Mouse (Mus musculus): ENCODE measurements at regions not wholly inside any gene's neighbourhood (a gene's known extent, or its start where the extent isn't known, plus 50 kb on each side); places are given as distances from the start of the nearest gene placed in this dataset.

DNA sequence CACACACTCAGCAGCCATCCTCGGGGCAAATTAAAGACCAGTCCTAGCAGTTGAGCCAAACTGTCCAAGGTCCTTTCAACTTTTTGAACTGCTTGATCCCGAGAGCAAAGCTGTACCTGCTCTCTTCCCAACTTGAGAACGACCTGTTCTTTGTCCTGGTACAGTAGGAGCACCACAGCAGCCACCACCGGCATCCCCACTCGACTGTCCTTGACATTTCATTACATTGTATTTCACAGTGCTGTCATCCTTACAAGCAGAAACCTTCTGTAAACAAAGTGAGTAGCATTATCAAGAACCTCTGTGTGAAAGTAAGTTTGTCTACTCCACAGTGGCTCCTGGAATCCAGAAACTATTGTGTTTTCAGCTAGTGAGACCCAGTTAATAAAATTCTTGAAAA lies 240.2 kb upstream of the Zfp462 start:
- DNase-seq (ENCODE audit: low read depth, low spot score), result no peak

DNA sequence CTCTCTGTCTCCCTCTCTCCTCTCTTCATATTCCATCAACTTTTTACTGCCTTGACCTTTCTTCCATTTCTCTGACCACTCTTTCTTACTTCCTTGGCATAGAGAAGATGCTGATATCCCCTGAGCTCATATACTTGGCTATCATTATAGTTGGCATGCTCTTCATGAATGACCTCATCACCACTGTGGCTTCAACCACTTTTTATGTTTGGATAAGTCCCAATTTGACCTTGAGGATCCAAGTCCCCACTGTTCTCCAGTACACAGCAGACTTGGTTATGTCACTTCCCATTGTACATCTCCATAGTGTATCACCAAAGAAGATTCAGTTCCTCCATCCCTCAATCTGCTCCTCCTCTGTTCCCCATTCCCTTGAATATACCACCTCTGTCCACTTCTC lies 235.1 kb upstream of the Zfp462 start:
- DNase-seq (ENCODE audit: low read depth, low spot score), result no peak

DNA sequence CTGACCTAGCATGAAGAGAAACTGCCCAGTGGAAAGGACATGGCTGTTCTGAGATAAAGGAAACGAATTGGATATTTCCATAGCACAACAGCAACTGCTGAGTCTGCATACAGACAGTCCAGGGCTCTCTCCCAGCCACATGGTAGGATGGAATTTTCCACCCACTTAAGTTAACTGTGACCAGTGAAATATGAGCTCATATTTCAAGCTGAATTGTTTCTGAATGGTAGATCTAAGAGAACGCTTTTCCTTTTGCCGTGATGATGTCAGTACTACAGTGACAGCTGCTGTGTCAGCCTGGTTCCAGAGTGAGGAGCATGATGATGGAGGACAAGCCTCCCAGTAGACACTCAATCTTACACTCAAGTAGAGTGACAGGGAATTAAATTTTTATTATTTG lies 231.9 kb upstream of the Zfp462 start:
- DNase-seq (ENCODE audit: low read depth, low spot score), result no peak

DNA sequence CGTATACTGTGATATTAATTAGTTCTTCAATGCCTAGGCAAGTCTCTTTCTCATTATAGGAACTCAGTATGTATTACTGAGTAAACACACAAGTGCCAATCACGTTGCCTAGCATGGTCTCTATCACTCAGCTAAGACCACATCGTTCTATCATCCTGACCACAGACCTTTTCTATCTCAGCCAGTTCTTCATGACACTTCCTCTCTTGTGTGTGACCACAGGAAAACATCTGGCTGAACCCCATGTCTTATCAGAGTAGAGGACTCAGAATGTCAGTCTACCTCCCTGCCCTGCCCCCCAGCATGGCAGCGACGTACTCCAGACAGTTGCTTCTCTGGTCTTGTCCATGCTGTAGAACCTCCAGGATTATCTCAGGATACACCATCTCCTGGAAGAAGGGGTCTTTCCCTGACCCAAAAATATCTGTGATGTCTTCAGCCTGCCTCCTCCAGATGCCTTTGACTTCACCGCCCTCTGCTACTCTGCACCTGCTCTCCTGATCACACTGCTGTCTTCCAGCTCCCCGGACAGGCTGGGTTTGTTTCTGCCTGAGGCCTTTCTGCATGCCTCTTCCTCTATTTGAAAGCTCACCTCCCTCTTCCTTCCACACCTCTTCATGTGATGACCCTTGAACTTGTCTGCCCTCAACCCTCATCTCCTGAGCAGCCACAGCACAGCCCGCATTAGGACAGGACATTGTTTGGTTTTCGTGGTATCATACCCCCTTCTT lies 230.1 kb upstream of the Zfp462 start:
- DNase-seq (ENCODE audit: low read depth, low spot score), result no peak

DNA sequence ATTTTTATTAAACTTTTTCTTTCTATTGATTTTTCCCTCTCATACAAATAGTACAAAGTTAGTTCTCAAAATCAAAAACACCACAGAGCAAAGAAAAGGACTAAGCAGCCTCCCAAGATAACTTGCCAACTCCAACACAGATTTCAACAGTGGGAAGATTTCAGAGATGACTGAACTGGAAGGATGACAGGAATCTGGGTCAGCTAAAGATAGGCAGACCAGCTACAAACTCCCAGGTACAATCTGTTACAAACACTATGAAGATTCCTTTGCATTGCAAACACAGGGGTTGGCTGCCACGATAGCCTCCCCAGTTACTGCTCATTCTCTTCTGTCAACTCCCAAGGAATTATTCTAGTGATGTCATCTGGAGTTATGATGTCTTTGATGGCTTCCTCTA lies 226.8 kb upstream of the Zfp462 start:
- no peak for DNase-seq (ENCODE audit: low read depth, low spot score)

DNA sequence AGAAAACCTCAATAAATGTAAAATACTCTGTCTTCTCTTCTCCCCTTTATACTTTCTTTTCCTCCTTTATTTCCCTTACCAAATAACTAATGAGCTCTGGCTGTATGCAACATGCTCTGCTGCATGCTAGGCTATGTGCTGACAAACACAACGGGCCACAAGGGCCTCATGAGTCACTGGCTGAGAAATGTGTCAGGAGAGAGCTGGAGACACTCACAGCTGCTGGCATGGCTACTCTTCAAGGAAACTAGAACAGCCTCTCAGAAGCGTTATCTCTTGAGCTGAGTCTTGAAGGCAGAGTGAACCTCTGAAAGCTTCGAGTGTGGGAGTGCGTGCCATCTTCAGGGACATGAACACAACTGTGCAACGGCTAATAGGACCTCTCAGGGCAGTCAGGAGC lies 205.8 kb upstream of the Zfp462 start:
- no peak for DNase-seq (ENCODE audit: low read depth, low spot score)

DNA sequence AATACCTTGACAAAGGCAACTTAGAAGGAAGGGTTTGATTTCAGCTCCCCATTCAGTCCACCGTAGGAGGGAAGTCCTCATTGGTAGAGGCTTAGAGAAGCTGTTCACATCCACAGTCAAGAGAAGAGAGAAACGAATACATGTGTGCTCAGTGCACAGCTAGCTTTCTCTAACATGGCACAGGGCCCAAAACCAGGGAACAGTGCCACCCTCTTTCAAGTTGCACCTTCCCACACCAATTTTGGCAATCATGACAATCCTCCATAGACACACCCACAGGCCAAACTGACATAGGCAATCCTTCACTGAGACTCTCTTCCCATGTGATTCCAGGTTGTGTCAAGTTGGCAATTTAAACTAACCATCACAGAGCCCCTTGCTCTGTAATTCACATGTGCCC lies 193.4 kb upstream of the Zfp462 start:
- no peak for DNase-seq (ENCODE audit: low read depth, low spot score)

DNA sequence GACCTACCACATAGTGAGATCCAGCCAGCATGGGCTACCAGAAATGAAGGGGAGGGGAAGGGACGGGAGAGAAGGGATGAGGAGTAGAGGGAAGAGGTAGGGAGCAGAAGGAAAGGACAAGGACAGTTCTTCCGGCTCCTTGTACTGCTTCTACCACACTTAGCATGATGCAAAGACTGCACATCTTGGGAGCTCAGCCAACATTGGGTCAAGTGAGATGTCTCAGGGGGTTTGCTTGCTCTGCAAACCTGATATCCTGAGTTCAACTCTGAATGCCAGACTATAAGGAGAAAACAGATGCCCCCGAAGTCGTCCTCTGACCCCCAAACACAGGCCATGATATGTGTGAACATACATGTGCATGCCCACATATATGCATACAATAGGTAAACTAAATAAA lies 188.4 kb upstream of the Zfp462 start:
- no peak for DNase-seq (ENCODE audit: low read depth, low spot score)

DNA sequence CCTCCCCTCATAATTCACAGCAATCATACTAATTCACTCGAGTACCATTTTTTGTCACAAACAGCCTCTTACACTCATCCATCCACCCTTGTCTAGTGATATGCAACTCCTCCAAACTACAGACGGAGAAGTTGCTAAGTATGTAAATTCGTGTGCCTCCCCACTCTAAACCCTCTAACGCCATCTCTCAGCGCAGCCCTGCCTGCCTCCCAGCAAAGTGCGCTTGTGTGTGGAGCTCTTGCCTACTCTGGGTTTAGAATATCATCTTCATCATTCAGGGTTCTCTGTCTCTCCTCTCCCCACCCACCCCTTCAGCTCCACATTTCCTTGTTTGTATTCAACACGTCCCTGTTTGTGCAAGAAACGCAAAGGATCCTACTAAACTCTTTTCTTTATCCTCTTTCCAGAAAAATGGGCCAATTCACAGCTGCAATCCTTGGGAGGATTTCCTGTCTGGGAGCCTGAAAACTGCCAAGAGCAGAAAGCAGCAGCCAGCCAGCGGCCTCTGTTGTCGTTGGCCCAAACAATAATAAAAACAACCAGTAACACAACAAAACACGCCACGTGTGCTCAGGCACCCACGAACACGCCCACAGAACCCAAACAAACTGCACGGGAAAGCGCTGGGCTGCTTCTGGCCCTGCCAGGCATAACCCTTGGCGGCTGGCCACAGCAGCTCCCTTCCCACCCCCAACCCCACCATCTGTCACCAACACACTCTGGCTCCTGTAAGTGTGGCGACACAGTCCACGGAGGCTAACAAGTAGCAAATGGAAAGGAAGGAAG lies 186.9 kb upstream of the Zfp462 start:
- DNase-seq (ENCODE audit: low read depth, low spot score), result no peak

DNA sequence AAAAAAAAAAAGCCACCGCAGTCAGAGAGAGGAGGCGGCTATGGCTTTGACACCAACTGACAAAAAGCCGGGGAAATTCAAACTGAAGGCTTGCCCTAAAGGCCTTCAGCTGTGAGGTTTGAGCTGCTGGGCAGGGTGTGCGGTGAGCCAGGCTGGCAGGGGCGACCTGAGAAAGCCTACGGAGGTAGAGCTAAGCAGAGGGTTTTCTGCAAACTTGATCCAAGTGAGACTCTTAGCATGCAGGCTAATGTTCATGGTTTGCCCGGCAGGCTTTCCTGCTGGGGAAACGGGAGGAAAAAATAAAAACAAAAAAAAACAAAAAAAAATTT lies 186.4 kb upstream of the Zfp462 start:
- DNase-seq (ENCODE audit: low read depth, low spot score), result no peak

DNA sequence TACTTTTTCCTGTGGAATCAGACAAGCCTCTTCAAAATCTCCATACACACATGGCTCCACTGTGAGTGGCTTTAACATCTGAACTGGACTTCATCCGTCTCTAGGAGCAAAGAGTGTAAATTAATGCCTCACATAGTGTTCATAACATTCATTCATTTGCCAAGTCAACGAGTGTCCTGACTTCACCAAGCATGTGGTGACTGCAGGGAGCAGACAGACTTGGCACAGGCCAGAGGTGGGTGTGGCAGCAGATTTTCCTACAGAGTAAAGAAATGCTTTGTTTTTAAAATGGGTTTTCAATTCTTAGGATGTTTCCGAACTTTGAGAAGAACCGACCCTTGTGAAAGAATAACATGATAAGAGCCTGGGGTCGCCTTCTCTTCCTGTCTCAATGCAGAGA lies 183.6 kb upstream of the Zfp462 start:
- DNase-seq (ENCODE audit: low read depth, low spot score), result no peak

DNA sequence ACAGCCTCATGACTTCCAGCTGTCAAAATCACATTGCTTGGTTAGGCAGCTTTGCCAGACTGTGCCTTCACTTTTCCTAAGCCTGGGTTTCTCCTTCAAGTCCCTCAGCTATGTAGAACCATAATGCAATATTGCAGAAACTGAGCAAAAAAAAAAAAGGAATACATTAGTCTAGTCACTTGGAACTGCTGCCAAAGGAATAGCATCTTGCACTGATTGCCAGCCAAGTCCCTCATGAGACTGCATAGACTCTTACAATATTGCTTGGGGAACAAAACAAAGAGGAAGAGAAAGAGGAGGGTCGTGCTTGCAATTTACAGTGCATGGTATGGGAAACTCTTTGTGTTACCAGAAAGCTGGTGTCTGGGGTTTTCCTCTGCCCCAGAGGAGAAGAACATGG lies 179.8 kb upstream of the Zfp462 start:
- no peak for DNase-seq (ENCODE audit: low read depth, low spot score)

DNA sequence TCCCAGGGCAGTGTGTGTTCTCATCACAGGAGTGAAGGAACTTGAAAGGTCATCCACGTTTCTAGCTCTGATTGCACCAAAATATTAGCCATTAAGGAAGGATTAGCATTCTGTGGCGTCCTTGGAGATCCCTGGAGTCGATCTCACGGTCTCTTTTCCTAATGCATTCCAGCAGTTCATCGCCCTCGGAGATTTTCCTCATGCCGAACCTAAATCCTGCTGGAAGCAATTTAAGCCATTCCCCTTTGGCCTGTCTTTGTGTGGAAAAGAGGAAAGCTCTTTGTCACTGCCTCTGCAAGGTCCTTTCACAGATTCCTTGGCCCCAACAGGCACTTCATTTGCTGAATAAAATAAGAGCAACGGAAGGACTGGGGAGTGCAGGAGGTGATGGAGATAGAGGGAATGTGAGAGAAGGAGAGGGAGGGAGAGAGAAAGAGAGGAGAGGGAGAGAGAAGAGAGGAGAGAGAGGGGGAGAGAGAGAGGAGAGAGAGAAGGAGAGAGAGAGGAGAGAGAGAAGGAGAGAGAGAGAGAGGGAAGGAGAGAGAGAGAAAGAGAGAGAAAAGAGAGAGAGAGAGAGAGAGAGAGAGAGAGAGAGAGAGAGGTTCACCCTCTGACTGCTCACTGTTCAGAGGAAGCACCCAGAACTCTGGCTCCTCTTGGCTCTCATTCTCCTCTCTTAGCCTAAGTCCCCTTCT lies 177.2 kb upstream of the Zfp462 start:
- DNase-seq (ENCODE audit: low read depth, low spot score), result no peak

DNA sequence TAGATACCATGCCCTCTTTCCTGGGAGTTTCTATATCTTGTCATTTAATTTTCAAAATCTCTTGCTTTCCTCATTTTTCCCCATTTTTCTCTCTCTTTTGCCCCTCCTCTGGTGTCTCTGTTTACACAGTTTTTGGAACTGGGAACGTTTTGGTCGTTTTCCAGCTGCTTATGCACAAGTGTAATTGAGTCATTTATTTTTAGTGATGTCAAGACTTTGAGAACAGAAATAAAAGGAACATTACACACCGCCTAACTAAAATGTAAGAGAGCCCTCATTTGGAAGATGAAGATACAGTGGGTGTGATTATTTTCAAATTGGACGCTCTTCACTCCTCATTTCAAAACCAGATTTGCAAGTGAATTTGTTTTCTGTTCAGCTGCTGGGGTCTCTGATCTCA lies 176.0 kb upstream of the Zfp462 start:
- no peak for DNase-seq (ENCODE audit: low read depth, low spot score)

DNA sequence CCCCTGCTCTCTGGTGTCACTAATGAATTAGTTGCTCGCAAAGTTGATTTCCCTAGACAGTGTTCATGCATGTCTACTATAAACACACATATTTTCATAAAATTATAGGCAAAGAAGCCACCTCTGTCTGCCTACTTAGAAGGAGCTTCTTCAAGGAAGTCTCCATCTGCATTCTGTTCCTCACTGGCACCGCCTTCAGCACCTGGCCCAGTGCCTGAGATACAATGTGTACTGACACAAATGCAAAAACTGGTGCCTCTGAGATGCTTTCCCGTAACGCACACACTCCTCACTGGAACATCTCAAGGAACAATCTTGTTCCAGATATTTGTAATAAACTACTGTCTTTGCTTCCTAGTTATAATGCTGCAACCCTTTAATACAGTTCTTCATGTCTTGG lies 170.8 kb upstream of the Zfp462 start:
- no peak for DNase-seq (ENCODE audit: low read depth, low spot score)

DNA sequence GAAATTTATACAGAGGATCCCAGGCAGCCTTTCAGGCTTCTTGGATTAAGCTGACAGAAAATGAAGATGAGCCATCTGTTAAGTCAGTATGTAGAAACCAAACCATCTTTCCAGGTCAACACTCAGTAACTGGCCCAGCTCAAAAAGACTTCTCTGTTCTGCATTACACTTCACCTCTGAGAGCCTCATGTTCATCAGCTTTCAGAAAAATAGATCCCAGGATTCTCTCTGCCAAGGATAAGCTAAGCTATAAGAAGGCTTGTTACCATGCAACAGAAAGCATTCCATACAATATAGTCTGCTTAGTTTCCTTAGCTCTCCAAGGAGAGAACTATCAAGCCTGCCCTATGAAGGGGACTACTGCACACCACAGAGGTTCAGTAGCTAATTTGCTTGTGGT lies 170.1 kb upstream of the Zfp462 start:
- DNase-seq (ENCODE audit: low read depth, low spot score), result no peak

DNA sequence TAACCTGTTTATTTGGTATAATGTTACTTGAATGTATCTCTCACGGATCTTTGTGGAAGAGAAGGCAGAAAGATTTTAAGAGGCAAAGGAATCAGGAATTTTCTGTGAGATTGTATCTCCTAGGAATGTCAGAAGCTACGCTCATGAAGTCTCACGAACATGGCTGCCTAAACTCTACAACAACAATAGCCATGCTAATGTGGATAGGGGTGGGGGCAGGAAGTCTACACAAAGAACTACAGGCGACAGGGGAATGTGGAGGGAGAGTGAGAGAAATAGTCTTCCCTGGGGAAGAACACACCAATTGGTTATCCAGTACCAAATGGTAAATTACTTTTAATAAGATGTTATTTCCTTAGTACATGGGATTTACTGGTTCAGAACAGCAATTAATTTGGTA lies 164.3 kb upstream of the Zfp462 start:
- no peak for DNase-seq (ENCODE audit: low read depth, low spot score)

DNA sequence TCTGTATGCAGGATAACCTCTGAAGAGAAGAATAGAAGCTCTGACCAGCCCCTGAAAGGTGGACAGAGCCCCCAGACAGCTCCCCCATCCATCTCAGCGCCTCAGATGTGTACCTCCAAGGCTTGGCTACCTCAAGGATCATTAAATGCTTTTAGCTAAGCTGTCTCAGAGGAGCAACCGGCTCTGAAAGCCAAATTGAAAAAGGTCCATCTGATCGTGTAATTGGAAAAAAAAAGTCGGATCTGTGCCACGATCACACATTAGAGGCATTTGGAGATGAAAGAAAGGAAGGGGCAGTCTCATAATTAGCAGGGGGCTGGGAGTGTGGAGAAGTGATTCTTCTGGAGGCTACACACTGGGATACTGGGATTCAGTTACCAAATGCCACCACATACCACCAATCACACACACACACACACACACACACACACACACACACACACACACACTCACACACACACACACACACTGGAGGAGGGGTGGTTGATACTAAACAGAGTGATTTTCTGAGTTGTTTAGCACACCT lies 153.6 kb upstream of the Zfp462 start:
- no peak for DNase-seq (ENCODE audit: low read depth, low spot score)

DNA sequence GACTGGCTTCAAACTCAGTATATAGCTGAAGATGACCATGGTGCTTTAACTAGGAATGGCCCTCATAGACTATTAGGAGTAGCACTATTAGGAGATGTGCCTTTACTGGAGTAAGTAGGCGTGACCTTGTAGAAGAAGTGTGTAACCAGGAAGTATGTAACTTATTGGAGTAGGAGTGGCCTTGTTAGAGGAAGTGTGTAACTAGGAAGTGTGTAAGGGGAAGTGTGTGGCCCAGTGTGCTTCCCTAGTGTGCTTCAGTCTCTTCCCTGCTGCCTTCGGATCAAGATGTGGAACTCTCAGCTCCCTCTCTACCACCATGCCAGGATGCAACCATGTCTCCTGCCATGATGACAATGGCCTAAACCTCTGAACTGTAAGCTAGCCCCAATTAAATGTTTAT lies 151.0 kb upstream of the Zfp462 start:
- DNase-seq (ENCODE audit: low read depth, low spot score), result no peak

DNA sequence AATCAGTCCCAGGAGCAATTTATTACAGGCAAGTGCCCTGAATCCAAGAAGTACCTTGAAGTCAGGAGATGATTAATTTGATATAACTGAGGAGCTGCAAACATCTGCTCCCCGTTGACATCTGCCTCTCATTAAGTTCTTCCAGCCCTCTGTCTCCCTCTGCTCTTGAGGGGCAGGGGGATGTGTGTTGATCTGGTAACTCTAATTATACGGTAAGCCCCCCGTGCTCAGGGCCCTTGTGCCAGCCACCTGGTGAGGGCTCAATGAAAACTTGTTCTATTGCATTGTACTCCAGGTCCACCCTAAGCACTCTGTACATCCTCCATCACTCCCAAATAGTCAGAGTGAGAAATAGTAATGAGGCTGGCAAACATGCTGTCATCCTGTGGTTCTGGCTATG lies 149.6 kb upstream of the Zfp462 start:
- DNase-seq (ENCODE audit: low read depth, low spot score), result no peak

DNA sequence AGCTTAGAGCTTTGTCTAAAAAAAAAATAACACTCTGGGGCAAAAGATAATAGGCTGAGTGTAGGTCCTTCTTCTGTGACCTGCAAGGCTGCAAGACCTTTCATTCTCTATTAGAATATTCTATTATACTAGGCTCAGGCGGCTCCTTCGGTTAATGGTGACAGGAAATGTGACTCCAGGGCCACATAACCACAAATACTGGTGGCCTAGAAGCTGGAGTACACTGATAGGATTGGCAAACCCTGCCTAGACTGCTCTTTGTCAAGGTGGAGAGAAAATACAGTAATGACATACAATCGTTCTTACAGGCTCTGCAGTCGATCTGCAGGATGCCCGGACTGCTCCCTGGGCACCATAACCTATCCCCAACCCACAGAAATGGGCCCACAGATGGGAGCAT lies 146.3 kb upstream of the Zfp462 start:
- no peak for DNase-seq (ENCODE audit: low read depth, low spot score)

DNA sequence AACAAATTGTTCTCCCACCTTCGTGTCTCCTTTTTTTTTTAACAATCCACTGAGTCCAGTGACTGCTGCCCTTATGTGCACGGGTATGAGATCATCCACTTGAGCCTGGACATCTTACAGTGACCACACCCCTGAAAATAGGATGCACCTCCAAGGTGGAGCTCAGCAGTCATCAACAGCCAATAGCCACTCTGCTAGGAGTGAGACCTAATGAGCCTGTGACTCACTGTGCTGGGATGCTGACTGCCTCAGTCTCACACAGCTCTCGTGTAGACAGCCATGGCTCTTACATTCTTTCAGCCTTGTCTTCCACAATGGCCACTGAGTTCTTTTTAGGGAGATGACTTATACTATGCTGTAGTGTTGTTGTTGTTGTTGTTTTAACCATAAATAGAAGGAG lies 133.7 kb upstream of the Zfp462 start:
- DNase-seq (ENCODE audit: low read depth, low spot score), result no peak

Measured in A20 (cell line).